Mouse (Mus musculus) bone marrow macrophage, adult 2 months (primary cell): ENCODE results near the gene Surf2.

Source experiments
- CTCF ChIP-seq: IDR thresholded peaks from 2 replicates; pipeline ENCODE4 v1.5.1; 2012; ENCODE audit warnings: low read depth, mild to moderate bottlenecking, low read length, moderate library complexity
- POLR2A ChIP-seq: IDR thresholded peaks from 2 replicates; pipeline ENCODE4 v1.6.1; 2012; ENCODE audit warnings: mild to moderate bottlenecking, low read depth, low read length, borderline replicate concordance

DNA sequence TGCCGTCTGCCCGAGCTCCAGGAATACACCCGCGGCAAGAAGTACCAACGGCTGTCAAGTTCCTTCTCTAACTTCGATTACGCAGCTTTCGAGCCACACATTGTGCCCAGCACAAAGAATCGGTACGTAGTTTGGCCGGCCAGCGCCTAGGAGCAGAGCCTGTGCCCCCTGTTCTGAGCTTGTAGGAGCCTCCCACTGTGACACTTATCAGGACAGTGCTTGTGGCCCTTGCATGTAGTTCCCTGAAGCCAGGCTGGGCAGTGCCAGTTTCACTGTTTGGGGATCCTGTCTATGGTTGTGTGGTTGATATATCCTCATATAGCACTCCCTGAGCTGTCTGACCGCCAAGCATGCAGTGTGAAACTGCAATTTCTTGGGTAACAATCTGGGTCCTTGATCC, 571 bp downstream of the Surf2 start:
- TF ChIP-seq CTCF = no peak
- no peak for TF ChIP-seq POLR2A
